Mouse (Mus musculus) left cerebral cortex, postnatal 14 days (tissue): ENCODE measurements around the gene Ahdc1. TPM values are rescaled to one million over a fixed set of nuclear protein-coding genes. Genes with fewer than 3 reads are reported as not detected.

ENCODE experiments used
- total RNA-seq, 2 experiments: library from RNA; stranded (reverse); gene quantifications; 2 replicates each; pipeline ENCODE4 v1.2.3; 2021

Gene Ahdc1
- total RNA-seq, 2 experiments from 2014 or later: 78.4 to 81.6 TPM

Other genes starting within 250 kb of the Ahdc1 start
- 10 to 100 TPM; 12.1 to 13.3 TPM for gene Rpa2, start 242.9 kb upstream of the Ahdc1 start, total RNA-seq
- gene Themis2, start 214.9 kb upstream of the Ahdc1 start, total RNA-seq: under 1 TPM; 0.90 to 0.97 TPM
- gene Ppp1r8, start 168.1 kb upstream of the Ahdc1 start, total RNA-seq: 10 to 100 TPM; 41.8 to 43.1 TPM
- gene Stx12, start 126.8 kb upstream of the Ahdc1 start, total RNA-seq: 100 to 1,000 TPM in 1 of 2 experiments, 10 to 100 TPM in 1; 96.2 to 104 TPM
- gene Fam76a, start 88.7 kb upstream of the Ahdc1 start, total RNA-seq: 10 to 100 TPM; 34.7 to 38.6 TPM
- gene Fgr, start 37.2 kb upstream of the Ahdc1 start, total RNA-seq: not detected
- gene Wasf2, start 119.2 kb downstream of the Ahdc1 start, total RNA-seq: 10 to 100 TPM; 27.3 to 34.8 TPM
- gene Cd164l2, start 200.9 kb downstream of the Ahdc1 start, total RNA-seq: 1 to 10 TPM; 2.4 to 4.1 TPM
- 1 to 10 TPM; 7.4 to 10.0 TPM for gene Gpr3, start 201.3 kb downstream of the Ahdc1 start, total RNA-seq
- 1 to 10 TPM; 2.3 to 5.8 TPM for gene Map3k6, start 229.6 kb downstream of the Ahdc1 start, total RNA-seq